Mouse (Mus musculus) WW6 (cell line): ENCODE measurements around the gene Sco2.

Source experiments
- DNase-seq: peaks from one replicate; pipeline ENCODE4 v3.0.0-alpha.2; 2013; ENCODE audit warnings: low read depth, low spot score

Gene Sco2

DNA sequence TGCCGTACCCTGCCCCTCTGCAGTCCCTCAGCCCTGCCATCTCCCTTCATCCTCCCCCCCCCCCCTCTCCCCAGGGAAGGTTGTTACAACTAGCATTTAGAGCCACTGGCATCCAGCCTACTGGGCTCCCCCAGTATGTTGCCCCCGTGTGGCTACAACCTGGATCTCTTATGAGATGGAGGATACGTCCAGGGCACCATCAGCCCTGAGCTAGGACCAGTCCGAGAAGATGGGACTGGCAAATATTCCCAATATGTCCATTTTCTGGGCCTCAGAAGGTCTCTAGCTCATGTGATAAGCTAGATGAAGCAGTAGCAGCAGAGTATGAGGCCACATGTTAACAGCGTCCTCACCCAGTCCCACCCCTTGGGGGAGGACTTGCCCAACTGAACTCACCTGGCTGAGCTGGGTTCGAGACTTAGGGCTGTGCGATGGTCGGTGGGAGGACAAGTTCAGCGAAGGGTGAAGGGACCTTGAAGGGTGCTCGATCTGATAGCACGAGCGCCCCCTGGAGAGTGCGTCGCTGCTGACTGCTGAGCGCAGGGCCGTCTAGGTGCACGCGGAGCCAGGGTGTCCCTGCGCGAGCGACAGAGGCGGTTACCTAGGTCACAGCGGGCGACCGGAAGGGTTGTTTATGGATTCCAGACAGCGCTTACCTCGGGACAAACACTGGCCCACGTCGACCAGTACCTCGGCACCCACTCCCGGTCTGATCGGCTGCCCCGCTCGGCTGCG lies 452 bp downstream of the Sco2 start:
- peak; percentile 66 for DNase-seq

DNA sequence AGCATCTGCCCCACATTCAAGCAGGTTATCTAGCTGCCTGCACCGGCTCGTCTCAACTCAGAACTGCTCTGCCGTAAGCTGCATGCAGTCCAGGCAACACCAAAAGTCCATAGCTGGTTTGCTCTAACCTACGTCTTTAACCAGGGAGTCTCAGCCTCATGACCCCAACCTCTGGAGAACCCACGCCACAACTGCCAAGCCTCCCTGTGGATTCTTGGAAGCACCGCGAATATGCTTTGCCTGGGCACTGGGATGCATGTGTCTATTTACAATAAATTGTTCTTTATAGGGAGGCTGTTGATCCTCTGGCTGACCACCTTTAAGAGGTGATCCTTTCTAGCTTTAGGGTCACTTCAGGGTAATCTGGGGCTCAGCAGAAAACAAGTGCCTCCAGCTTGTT lies 1.1 kb downstream of the Sco2 start:
- DNase-seq: no peak

DNA sequence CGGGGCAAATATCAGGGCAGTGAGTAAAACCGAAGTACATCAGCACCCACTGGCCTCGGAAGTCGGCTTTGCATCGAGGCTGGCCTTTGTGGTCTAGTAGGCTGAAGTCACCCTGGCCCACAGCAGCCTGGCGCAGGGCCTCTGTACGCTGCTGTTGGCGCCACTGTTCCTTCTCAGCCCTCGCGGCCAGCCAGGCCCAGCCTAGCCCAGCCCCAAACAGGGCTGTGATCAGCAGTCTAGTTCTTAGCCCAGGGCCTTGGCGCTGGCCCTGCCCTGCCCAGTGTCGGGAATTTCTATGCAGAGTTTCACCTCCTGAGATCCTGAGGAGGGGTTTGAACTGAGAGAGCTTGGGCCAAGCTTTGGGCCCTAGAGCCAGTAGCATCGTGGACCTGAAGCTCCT lies 1.6 kb downstream of the Sco2 start:
- no peak for DNase-seq

DNA sequence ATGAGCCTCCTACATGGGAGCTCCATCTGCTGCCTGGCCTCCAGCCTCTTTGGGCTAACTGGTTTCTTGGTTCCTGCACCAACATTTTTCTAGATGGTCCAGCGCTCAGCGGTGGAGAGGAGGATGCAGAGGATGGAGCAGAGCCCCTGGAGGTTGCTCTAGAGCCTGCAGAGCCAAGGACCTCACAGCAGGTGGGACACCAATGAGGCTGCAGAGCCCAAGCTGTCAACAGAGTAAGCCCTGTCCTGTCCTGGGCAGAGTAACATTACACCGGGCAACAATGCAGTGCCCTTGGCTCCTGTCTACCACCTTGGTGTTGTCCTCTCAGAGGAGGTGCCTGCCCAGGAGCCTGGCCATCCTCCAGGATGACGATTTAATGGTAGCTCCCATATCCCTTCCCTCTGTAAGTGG lies 8.5 kb downstream of the Sco2 start:
- DNase-seq: no peak

DNA sequence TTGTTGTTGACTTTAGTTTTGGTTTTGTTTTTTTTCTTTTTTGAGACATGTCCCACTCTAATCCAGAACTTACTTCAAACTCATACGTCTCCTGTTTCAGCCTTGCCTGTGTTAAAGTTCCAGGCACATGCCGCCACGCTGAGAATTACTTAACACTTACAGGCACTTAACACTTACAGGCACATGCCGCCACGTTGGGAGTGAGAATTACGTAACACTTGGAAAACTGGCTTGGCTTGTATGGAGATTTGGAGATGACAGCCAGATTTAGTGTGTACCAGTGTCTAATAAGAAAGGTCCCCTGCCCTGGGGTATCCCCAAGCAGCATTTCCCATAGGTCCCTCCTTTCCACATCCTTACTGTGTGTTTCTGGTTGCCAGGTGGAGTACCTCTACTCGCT lies 10.6 kb downstream of the Sco2 start:
- no peak for DNase-seq

DNA sequence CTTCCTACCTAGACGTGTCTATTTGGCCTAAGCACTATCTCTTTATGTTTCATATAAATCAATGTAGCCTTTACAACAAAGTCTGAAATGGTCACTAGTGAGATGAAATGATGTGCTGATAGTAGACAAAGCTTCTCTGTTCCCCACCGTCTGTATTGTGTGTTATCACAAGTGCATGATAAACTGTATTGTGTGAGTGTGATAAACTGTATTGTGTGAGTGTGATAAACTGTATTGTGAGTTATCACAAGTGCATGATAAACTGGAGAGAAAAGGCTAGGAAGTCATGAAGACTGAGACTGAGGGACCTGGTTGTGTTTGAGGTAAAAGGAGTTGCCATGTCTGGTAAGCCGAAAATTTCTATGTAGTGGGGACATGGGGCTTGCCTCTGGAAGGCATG lies 14.9 kb downstream of the Sco2 start:
- DNase-seq: no peak

DNA sequence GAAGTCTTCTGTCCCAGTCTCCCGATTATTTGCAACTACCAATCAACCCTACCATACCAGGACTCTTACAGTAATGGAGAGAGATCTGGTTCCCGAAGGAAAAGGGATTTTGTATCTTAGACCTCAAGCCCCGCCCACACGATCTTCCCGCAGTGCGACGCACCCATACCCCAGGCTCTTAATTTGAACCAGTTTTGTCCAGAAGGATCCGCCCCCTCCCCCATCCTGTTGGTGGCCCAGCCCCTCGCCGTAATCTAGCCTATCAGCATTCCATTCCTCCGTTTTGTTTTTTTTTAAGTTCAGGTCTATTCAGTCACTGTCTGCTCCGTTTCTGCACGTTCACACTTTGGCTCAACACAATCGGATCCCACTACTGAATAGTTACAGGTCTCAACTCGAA lies 17.3 kb downstream of the Sco2 start:
- peak; percentile 88 for DNase-seq

DNA sequence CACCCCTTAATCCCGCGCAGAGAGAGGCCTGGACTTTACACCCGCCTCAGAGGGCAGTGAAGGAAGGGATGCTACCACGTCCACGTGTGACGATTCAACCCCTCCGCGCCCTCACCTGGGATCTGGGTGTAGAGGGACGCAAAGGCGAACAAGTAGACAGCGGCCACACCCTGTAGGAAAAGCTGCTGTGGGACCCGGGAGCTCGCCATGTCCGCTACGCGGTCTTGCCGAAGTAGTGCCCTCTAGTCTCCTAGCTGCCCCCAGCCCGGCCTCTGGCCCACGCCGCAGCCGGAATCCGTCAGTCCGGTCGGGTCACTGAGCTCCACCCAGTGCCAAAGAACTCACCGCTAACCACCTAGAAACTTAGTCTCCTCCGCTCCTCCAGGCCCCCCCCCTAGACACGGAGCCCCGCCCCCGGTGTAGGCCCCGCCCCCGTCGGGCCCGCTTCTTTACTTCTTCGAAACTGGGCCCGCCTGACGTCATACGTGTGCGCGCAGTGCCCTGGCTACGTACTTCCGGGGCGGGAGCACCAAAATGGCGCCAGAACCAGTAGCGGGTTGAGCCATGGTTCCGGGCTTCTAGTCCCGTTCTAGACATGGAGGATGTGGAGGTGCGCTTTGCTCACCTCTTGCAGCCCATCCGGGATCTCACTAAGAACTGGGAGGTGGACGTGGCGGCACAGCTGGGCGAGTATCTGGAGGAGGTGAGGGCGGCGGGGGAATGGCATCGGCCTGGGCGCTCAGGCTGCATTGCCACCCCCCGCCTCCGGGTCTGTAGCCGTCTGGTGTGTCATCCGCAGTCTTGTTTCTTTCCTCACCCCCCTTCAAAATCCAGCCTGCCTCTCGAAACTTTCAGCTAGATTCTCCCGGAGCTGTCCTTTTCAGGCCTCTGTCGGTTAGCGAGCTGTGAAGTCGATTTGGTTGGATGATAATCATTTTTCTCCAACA lies 18.1 kb downstream of the Sco2 start, which contains the start of the genes Lmf2 and Ncaph2:
Gene Lmf2, minus strand, starts transcription at position 419 of the 947 bp plus-strand sequence.
Gene Ncaph2, plus strand, starts transcription at position 479 of the 947 bp plus-strand sequence.
- DNase-seq: peak; percentile 84

DNA sequence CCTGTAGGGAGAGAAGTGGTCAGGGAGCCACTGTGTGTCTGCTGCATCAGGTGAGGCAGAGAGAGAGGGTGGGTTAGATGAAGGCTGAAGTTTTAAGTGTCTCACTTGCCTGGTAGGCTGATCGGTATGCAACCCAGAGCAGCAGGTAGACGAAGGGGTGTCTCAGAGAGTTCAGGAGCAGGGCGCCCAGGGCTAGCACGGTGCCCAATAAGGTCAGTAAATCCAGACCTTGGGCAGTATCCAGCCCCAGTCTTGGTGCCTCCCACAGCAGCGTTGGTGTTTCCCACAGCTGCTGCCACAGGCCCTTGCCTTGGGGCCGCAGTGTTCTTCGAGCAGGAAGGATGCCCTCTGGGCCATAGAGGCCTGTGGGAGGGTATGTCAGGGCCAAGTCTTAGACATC lies 19.2 kb downstream of the Sco2 start:
- DNase-seq: no peak

DNA sequence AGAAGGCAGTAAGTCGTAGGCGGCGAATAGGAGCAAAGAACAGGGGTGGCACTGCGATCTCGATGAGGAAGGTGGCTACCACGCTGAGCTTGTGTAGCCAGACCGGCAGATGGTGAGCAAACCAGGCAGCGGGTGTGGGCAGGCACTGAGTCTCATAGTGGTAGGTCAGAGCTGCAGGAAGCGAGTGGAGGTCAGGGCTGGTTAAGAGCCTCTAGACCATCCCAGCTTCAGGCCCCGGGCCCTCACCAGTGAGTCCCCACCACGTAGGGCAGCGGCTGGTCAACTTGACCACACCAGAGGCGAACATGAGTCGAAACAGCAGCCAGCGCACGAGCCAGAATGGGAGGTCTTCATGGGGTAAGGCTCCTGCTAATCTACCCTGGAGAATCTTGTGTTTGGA lies 19.8 kb downstream of the Sco2 start:
- DNase-seq: no peak

DNA sequence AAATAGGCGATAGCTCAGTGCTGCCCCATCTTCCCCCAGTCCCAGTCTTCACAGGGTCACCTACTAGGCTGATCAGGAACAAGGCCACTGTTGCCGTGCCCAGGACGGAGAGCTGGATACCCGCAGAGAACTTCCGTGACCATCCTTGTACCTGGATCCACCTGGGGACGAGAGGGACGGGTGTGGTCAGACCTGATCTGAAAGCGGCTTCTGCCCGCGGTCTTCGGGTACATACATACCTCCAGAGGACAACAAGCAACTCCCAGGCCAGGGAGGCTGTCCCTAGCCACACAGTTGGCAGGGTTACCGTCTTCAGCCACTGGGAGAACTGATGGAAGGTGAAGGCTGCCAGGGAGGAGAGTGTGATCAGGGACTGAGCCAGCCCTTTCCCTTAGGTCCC lies 20.9 kb downstream of the Sco2 start:
- no peak for DNase-seq

DNA sequence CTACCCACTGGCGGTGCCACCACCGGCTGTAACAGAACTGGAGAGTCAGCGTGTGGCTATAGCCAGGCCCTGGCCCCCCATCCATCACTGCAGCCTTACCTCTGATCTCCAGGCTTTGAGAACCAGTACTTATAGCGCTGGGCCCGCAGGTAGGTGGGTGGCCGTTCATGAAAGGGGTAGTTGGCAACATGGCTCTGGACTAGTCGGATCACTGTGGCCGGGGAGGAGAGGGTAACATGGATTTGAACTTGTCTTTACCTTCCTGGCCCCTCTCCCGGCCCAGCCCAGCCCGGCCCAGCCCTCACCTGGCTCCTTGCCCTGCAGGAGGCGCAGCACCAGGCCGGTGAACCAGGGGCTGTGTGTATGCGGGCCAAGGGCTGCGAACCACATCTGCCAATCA lies 21.6 kb downstream of the Sco2 start:
- no peak for DNase-seq

DNA sequence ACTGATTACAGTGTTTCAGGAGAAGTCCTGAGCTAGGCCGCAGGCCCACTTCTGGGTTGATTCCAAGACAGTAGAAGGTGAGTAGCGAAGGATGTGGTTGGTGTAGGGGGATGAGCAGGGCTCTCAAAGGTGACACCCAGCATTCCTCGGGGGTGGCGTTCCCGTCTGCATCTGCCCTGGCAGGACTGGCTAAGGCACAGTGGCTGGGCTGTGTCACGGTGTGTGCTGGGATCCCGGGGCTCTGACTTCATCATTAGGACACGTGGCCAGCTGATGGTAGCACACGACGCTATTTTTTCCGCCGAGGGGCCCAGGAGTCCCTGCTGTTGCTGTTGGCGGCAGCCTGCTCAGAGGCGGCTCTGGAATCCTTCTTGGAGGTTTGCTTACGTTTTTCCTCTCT lies 22.3 kb downstream of the Sco2 start:
- no peak for DNase-seq

DNA sequence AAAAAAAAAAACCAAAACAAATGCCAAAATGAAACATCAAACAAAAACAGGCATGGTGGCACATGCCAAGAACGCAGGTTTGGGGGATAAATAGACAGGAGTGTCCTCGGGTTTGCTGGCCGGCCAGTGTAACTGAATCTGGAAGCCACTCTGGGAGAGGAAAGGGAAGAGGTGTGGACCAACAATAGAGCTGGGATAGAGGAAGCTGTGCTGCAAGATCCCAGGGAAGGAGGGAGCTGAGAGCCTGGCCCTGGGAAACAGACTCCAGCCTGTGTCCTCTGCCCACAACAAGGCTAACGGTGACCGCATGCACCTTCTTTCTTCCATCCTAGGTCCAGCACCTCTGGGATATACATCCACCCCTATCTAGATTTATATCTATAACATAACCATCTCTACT lies 23.2 kb downstream of the Sco2 start:
- DNase-seq: no peak

DNA sequence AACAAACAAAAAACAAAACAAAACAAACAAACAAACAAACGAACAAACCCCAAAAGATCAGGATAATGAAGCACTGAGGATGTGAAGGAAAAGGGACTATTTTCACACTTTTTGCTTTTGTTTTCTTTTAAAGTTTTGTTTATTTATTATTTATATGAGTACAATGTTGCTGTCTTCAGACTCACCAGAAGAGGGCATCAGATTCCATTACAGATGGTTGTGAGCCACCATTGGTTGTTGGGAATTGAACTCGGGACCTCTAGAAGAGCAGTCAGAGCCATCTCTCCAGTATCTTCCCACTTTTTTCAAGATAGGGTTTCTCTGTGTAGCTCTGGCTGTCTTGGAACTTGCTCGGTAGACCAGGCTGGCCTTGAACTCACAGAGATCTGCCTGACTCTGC lies 30.3 kb downstream of the Sco2 start:
- DNase-seq: no peak

DNA sequence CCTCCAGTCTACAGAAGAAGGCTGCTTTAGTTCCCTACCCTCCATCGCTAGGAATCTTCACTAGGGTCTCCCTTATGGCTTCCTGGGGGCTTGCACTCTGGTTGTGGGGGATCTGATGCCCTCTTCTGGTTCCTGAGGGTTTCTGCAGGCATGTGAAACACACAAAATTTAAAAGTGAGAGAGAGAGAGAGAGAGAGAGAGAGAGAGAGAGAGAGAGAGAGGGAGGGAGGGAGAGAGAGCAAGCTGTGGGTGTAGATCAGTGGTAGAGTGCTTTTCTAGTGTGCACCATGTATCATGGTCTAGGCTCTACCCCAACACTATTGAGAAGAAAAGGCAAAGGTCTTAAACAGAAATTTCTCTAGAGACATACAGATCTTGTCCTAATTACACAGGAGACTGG lies 32.0 kb downstream of the Sco2 start:
- no peak for DNase-seq

DNA sequence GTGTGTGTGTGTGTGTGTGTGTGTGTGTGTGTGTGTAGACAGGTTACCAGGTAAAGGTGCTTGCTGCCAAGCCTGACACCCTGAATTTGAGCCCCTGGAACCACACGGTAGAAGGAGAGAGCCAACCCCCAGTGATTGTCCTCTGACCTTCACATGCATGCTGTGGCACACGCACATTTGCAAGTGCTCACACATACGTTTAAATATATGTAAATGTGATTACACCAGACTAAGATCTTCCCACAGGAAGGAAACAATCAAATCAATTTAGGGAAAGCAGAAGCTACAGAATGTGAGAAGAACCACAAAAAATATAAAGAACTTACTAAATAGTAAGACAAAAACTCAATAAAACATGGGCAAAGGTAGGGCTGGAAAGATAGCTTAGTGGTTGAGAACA lies 33.5 kb downstream of the Sco2 start:
- no peak for DNase-seq

DNA sequence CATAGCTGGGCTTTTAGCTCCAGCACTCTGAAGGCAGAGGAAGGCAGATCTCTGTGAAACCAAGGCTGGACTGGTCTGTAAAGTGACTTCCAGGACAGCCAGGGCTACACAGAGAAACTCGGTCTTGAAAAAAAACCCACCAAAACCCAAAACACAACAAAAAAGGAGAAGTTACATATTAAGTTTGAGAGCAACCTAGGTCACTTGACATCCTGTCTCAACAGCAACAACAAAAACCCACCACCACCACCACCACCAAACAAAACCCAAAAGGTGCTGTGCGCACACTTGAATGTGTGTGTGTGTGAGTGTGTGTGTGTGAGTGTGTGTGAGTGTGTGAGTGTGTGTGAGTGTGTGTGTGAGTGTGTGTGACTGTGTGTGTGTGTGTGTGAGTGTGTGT lies 34.0 kb downstream of the Sco2 start:
- DNase-seq: no peak

DNA sequence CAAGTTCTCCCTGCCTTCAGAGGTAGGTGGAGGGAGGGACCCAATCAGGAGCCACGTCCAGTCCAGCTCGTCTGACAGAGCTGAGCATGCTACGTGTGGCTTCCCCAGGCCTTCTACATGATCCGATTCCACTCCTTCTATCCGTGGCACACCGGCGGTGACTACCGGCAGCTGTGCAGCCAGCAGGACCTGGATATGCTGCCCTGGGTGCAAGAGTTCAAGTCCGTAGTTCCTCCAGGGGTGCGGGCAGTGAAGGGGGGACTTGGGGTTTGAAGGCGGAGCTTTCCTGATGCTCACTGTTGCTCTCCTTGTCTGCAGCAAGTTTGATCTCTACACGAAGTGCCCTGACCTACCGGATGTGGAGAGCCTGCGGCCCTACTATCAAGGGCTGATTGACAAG lies 37.2 kb downstream of the Sco2 start:
- DNase-seq: no peak

DNA sequence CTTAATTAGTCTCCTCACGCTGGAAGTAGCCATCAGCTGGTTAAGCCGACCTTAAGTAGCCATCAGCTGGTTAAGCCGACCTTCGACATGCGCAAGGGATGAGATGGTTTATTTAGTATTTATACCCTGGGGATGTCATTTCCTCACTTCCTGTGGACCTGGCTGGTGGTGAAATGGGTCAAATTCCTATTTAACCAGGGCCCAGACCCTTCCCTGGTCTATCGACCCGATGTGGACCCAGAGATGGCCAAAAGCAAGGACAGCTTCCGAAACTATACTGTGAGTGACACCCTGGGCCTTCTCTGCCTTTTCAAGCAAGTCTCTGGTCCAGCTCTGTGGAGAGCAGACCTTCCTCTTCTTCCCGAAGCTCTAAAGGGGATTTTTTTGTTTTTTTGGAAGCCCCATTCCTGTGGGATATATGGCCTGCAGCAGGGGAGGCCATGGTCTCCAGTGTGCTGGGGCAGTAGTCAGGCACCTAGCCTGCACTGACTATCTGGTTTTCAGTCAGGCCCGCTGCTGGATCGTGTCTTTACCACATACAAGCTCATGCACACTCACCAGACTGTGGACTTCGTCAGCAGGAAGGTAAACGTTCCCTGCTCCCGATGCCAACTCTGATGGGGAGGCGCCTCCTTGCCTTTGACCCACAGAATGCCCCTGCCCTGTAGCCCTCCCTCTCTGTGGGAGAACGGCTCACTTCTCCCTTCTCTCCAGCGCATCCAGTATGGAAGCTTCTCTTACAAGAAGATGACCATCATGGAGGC lies 38.7 kb downstream of the Sco2 start:
- DNase-seq: no peak

DNA sequence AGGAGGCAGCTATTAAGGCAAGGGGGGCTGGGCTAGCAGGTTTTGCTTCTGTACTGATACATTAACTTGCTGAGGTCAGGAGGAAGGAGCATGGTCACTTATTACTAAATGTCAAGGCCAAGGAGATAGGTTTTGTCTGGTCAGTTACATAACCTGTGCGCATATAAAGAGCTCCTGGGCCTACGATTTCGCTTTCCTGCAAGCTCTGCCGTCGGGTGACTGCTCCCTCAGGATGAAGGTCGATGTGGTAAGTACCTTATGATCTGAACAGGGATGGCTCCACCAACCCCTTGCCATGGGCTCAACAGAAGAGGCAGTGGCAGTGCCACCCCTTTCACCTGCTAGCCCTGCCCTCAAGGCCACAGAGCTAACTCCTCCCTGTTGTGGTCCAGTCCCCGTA lies 39.4 kb downstream of the Sco2 start, which contains the start of gene Miox:
Gene Miox, plus strand, starts transcription at position 128 of the 400 bp plus-strand sequence.
- DNase-seq: no peak

DNA sequence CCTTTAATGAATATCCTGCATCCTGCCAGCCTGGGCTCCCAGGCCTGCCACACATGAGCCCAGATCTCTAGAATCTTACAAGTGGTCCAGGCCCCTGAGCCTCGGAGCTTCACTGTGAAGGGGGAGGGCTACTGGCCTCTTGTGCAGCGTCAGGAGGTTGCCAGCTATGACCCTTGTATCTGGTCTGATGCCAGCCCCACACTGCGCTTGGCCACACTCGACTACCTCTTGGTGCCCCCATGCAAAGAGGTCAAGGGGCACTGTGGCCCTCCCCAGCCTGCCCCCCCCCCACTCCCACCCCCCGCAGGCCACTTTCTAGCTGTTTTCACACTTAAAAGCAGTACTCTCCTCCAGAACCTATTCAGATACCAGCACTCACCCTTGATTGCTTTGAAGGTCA lies 47.2 kb downstream of the Sco2 start:
- no peak for DNase-seq
